Mouse (Mus musculus) ES-Bruce4 (cell line): ENCODE measurements around the gene Fam98b.

Source experiments
- CTCF ChIP-seq: IDR thresholded peaks from one replicate; pipeline ENCODE4 v1.8.1; 2011; ENCODE audit warnings: low read depth, low read length
- EP300 ChIP-seq: IDR thresholded peaks from 2 replicates; pipeline ENCODE4 v1.6.1; 2011; ENCODE audit warnings: low read depth, low read length; ENCODE audit not compliant: insufficient read depth
- POLR2A ChIP-seq: IDR thresholded peaks from one replicate; pipeline ENCODE4 v1.8.1; 2011; ENCODE audit warnings: low read length; ENCODE audit not compliant: insufficient read depth

- TF ChIP-seq EP300 (no peak), CTCF (no peak), POLR2A (no peak)
These were observed 58.4 kb downstream of the Fam98b start for GRCm38 (mm10) chr2:117307959-117308358.
